Mouse (Mus musculus) cerebellum, postnatal 10 days (tissue): ENCODE data around the gene Dolpp1.
"Not testable (repeated sequence)": the region's sequence is repeated elsewhere in the genome, so short reads cannot be mapped to it uniquely, and the experiment has no call there.

Experiments used
- DNase-seq, 2 experiments: peaks; one replicate each; pipeline ENCODE4 v3.0.0; 2021; ENCODE audit warnings: mixed read lengths in 2 of 2

The Dolpp1 gene

DNA sequence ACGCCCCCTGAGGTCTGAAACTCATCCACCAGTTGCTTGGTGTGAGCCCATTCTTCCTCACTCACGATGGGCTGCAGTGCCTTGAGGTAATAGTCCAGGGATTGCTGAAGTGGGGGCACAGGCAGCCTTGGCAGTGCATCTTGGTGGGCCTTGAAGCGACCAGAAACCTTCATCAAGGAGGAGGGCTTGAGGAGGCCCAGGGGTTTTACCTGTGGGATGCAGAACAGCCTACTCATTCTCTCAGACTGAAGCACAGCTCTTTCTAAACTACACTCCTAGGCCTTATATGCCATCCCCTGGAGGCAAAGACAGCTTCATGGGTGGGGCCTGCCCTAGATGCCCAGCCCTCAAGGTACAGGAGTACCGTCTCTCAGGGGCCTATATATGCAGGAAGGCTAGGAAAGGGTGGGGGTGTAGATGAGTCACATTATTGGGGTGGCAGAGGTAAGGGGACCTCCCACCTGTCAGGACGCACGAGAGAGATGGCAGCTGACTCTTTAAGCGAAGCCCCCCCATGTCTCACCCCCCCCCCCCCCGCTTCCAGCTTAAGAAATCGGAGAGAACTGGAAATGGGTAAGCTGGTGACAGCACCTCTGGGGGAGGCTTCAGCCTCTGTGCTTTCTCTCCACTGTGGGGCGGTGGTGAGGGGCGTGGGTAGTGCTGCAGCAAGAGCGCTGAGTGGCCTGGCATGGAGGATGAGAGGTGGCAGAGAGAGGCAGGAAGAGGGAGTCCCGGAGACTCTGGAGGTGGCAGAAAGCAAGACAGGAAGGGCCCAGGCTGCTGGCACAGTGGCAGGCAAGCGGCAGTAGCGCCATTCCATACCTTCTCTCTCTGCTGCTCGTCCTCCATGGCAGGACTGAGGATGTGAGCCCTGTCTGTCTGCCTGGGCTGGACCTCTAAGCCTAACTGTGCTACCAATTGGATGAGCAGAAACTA is 21.3 kb downstream of the Dolpp1 start:
- peak in 1 of 2 experiments; percentile 42 for DNase-seq

DNA sequence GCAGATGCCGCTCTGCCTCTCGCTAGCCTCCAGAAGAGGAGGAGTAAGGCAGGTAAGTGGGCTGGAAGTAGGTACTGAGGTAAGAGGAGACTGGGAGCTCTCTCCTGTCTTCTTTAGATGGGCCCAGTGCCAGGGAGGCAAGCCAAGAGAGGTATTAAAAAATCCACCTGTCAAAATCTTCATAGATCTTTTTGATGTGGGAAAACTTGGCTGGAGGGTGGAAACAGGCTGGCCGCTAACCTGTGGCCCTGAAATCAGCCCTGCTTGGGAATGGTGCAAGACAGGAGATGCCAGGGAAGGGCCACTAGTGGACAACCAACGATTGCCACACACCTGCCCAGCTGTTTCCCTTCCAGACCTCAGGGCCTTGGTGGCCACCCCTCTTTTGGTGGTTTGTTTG is 22.0 kb downstream of the Dolpp1 start:
- peak; percentile 58 to 61 for DNase-seq

DNA sequence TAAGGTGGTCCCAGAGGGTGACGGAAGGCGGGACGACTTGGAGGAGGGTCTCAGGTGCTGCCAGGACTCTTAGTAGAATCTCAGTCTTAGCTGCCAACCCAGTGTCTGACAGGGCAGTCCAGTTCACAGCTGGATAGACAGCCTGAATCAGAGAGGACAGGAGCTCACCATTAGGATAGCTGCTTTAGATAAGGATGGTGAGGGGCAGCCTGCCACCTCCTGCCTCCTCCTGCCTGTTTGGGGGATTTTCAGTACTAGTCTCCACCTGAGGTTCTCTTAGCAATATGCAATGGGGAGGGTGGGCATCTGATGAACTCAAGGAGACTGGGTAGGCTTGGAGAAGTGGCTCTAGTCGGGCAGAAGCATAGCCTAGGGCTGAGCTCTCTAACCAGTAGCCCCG is 22.6 kb downstream of the Dolpp1 start:
- no peak for DNase-seq

DNA sequence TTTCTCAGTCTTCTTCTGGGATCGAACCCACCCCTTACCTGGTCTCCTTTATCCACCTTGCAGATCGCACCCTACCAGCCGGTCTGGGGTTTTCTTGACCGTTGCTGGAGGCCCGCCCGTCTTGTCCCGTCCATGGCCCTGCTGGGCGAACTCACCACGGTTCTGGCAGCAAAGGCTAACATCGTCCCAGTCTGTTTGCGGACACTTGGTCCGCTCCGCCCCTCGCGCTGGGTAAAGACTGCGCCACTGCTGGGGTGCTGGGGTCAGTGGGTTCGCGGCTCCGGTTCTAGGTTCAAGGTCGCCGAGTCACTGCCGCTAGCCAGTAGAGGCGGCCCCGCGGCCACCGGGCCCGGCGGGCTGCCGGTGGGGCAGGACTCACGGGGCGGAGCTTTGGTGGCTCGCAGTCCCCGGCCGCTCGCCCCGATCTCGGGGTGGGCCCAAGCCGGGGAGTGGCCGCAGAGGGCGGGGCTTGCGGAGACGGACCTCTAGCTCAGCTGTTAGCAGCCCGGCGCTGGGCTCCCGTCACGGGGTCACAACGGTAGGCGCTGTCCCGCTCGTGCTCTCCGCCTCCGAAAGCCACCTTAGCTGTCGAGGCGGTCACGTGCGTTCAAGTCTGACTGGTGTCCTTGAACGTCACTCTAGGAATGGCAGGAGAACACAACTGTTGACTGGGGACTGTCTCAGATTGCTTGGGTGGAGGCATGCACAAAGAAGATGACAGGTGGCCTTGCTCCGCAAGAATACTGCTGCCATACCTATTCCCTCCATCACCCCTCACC is 23.3 kb downstream of the Dolpp1 start, which contains the start of gene Crat:
Crat (minus strand) TSS at position 657 of the 779 bp plus-strand sequence.
- DNase-seq = peak; percentile 91 to 95

DNA sequence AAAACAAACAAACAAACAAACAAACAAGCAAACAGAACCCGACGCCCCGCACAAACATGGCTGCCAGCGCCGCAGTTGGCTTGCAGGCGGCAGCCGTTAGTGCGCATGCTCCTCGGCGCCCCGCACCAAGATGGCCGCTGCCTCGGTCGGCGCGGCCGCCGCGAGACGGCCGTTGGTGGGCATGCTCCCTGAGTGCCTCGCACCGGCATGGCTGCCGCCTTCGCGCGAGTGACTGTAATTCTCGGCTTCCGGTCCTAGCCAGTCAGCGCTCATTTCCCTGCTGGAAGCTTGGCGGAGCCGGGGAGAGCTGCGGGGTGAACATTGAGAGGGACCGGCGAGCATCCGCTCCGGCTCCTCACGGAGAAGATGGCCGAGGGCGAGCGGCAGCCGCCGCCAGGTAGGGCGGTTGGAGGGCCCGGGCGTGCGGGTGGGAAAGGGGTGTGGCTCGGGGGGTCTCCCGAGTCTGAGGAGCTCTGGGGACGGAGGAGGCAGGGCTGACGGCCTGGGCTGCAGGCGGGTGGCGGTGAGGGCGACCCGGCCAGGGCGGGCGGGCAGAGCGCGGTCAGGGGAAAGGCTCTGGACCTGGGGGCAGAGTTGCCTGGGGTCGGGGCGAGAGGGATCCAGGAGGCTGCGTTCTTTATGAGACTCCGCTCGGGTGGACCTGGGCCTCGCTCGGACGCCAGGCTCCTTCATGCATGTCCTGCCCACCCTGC is 24.0 kb downstream of the Dolpp1 start, which contains the start of gene Ptpa:
Ptpa (plus strand) TSS at position 104 of the 713 bp plus-strand sequence.
- DNase-seq = peak; percentile 97

DNA sequence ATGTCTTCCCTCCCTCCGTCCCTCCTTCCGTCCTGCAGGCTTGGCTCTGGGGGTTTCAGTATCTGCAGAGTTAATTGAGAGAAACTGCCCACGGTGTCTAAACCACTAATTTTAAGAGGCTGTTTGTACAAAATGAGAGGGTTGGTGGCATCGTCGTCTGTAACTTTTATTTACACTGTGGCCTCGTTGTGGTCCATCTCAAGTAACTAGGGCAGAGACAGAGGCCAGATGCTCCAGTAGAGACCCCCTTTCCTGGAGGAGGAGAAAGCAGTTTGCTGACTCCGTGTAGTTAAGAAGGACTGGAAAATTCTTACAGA is 24.6 kb downstream of the Dolpp1 start:
- DNase-seq = no peak

DNA sequence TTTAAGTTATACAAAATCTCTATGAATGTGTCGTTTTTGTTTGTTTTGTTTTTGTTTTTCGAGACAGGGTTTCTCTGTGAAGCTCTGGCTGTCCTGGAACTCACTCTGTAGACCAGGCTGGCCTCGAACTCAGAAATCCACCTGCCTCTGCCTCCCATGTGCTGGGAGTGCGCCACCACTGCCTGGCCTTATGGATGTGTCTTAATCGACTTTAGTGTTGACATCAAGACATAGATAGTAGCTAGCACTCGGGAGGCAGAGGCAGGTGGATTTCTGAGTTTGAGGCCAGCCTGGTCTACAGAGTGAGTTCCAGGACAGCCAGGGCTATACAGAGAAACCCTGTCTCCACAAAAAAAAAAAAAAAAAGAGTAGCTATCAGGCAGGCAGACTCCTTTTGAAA is 25.1 kb downstream of the Dolpp1 start:
- DNase-seq = not testable (repeated sequence)

DNA sequence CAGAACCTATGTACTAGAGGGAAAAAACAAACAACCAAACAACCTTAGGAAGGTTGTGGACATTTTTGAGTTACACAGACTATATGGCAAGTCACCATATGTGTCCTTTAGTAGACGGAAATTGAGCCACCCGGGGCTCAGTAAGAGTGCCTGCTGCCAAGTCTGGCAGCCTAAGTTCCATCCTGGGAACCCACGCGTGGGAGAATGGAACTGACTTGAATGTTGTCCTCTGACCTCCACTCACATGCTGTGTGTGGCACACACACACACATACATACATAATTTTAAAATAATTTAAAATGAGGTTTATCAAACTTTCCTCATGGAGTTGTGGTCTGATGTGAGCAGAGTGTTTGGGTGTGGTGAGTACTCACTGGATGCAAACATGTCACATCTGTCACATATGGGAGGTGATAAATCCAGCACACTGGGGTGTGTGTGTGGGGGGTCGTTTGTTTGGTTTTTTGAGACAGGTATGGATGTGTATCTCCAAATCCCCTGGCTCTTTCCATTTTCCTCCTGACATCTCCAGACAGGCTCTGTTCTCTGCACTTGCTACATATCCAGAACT is 25.6 kb downstream of the Dolpp1 start:
- no peak for DNase-seq

DNA sequence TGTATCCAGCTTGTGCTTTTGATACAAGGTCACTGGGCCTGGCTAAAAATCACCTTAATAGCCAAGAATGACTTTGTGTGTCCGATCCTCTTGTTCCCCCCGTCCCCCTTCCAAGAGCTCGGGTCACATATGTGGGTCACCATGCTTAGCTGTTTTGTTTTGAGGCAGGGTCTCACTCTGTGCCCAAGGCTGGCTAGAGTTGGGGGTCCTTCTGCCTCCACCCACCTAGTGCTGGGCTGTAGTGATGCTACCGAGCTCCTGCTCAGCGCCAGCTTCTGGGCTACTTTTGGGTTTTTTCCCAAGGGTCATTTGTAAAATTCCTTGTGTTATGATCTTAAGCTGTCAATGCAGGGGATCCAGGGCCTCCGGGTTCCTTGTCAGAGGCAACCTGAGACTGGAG is 26.2 kb downstream of the Dolpp1 start:
- no peak for DNase-seq

DNA sequence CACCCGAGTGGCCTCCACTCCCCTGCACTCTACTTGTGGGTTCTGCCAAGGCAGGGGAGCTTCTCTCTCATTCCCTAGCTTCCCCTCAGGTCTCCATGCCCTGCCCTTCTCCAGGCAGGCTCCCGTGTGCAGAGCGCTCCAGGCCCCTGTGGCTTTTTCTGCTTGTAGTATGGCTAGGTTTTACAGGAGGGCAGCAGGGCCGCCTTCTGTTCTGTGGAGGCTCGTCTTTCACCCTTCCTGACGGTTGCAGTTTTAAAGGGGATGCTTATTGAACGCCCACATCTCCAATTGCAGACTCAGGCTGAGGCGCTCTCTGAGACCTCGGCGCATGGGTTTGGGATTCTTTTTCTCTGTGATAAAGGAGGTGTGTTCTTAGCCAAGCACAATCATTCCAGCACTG is 27.1 kb downstream of the Dolpp1 start:
- no peak for DNase-seq

DNA sequence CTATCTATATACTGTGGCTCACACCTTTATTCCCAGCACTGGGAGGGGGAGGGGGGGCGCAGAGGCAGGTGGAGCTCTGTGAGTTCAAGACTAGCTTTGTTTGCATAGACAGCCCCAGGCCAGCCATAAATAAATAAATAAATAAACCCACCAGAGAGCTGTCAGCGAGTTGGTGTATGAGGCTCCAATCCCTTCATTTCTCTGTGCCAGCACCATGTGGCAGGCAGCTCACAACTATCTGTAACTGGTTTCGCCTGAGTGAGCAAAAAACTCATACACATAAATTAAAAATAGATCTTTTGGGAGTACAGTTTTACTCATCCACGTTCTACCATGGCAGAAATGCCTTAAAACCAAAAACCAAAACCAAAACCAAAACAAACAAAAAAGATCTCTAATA is 29.4 kb downstream of the Dolpp1 start:
- no peak for DNase-seq

DNA sequence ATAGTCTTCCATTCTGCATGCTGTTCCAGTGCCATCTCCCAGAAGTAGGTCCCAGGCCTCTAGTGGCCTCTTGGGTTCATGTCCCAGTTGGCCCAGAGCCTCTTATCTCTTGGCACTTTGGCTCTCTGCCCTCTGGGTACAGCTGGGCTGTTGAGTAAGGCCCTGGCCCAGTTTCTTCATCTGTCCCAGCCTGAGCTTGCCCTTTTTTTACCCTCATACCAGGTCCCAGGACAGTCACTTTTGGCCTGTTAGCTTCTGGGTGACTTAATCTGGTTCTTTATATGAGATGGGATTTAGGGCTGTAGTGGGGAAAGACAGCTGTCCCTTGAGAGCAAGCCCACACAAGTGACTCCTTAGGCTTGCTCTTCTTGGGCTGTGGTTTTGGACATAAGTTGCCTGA is 37.1 kb downstream of the Dolpp1 start:
- DNase-seq = peak; percentile 47 to 50

DNA sequence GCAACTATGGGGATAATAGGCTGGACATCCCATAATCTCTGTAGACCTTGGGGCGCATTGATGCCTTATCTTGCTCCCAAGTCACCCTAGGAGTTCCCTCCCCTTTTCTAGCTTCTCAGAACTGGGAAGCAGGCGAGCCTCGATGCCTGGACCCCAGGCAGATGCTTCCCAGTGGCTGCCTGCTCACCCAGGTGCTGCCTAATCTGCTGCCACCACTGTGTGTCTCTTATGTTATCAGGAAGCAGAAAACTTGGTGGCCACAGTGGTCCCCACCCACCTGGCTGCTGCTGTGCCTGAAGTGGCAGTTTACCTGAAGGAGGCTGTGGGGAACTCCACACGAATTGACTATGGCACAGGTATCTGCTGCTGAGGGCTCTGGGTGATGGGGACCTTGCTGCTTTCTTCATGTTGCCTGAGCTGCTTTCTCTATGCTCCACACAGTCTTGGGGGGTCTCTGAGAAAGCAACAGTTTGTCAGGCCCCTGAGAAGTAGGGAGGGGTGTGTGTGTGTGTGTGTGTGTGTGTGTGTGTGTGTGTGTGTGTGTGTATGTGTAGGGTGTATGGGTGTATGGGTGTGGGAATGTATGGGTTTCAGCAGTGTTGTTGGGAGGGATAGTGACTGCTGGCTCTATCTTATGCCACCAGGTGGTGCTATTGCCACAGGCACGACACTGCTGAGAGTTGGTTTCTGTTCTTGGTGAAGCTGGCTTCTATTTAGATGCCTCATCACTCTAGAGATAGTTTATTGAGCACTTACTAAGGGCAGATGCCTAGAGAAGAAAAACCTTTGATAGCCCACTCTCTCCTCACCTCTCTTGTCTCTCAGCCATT is 43.5 kb downstream of the Dolpp1 start:
- DNase-seq = peak; percentile 84 to 89

DNA sequence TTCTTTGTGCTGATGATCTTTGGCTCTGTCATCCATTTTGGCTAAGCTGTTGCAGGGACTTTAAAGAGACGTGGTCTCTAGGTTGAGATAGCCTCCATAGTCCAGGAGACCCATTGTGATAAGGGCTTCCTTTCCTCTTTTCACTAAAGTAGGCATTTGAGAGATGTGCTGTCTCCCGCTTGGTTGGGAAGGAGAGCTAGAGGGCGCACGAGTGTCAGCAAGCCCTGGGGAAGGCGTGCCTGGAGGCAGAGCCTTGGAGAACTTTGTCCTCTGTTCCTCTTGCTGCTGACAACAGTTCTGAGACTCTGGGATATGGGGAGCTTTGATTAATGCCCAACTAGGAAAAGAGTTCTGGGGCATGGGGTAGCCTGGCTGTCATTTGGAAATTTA is 44.1 kb downstream of the Dolpp1 start:
- peak; percentile 58 to 65 for DNase-seq

DNA sequence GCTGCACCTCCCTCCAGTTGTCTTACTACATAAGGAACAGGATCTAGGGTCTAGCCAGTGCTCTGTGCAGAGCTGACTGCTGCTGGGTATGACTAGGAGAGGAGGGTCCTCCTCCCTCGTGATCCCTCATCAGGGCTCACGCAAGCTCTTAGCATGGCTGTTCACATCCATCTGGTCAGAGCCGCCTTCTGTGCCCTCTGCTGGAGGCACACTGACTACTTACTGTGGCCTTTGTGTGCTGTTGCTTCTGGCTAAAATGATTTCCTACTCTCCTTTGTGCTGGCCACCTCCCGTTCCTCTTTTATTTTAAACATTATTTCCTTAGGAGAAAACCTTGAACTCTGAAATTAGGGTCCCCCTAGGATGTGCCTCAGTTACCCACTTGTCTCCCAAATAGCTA is 44.8 kb downstream of the Dolpp1 start:
- DNase-seq = no peak

DNA sequence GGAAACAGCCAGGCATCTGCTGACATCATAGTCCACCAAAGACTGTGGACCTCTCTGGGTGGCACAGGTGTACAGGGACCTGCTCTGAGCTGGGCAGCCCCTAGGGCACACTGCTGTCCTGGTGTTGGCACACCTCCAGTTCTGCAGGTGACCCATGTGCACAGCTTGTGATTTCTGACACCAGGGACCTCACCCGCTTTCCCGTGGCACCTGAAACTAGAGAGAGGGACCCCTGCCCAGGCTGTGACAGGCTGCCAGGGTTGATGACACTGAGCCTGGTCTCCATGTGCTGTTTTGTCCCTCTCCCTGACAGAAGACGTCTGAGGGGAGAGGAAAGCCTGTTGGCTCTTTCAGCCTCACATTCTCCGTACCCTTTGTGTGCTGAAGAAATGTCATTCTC is 45.7 kb downstream of the Dolpp1 start:
- no peak for DNase-seq

DNA sequence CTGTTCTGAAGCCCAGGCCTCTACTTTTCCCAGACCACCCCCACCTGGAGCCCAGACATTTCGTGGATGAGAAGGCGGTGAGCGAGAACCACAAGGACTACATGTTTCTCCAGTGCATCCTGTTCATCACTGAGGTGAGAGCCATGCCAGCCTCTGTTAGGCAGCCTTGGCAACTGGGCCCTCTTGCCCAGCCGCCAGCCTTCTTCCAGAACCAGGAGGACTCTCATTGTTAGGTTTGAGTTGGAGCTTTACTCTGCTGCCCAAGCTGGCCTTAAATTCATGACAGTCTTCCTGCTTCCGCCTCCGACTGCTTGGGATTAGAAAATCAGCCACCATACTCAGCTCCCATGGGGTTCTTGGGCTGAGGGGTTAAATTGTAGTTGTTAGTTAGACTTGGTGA is 47.6 kb downstream of the Dolpp1 start:
- no peak for DNase-seq

DNA sequence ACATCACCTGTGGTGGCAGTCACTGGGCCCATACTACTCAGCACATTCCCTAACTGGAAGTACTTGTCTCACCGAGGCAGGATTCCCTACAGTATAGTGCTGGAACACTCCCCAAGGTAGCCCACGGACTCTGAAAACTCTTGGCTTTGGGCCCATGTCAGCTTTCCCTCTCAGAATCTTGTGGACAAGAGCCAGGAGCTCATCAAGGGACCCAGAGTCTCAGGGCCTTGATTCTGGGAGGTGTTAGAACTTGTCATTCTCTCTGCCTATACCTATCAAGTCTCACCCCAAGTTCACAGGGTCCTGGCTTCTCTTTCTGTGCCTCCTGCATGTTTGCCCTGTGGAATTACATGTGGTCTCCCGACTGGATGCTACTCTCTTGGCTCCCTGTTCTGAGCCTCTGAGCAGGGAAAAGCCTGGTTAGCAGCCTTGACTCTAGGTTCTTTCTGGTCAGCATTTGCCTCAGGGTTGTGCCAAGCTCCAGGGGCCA is 48.2 kb downstream of the Dolpp1 start:
- no peak for DNase-seq

DNA sequence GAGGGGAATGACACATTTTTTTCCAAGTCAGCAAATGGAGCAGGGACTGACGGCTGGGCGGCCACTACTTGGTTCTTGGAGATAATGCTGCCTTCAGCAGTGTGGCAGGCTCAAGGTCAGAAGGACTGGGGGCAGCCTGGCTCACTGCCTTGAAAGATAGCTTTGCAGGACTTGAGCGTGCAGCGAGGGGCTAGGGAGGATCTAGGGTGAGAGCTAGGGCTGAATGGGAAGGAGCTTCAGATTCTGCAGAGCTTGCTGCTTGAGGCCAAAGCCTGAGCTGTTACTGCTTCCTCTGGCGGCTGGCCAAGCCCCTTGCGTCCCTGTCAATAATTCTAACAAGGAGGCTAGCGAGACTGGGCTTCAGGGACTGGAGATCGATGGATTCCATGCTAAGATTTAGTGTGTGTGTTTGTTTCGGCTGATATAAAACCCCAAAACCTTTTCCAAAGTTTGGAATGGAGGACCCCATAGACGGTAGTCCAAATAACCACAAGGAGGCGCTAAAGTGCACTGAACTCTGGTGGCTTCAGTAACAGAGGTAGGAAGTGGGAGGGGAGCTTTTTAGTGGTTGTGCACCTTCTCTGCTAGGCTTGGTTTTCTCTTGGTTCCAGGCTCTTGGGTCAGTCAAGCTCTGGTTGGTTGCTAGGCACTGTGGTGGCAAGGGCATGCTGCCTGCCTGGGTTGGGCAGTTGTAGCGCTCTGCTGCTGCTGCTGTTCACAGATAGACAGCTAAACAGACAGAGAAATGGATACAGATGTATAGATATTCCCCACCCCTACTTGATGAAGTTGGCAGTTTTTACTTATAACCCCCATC is 48.9 kb downstream of the Dolpp1 start:
- peak; percentile 73 to 91 for DNase-seq
